Comparison of ENCODE assay signal across 28 mouse cellular contexts in the genomic region with DNA sequence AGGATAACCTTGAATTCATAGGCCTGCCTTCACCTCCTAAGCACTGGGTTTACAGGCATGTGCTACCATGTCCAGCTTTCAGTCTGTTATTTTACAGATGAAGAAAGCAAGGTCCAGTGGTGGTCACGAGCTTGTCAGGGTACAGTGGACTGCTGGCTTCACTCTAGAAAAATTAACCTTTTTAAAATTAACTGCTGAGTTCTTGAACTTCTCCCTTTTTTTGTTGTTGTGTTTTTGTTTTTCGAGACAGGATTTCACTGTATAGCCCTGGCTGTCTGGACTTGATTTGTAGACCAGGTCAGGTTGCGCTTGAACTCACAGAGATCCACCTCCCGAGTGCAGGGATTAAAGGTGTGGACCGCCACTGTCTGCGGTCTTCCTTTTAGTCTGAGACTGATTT. TPM values are rescaled to one million over a fixed set of nuclear protein-coding genes. Genes with fewer than 3 reads are reported as not detected.
DNase-seq lines count a peak whose midpoint lies in the region; ATAC-seq and TF ChIP-seq lines count a peak whose summit lies in the region.
"Had no signal": no experiment of that assay in that cellular context is flagged by ENCODE, and none has a peak within 500 bp of the region (broad histone marks: within the 10 kb centered on the region; RNA-seq: fewer than 3 reads in every experiment).

No protein-coding gene starts in this region.

- peak overlapping the region; percentile 90; the same call in 1 of the 2 replicates for H3K27ac ChIP-seq in gastrocnemius, adult 2 months
- no peak overlapping the region for H3K27ac ChIP-seq in kidney, embryonic 15.5 days
- no peak overlapping the region for H3K27ac ChIP-seq in left cerebral cortex, adult 2 months
- H3K27ac ChIP-seq: heart, embryonic 10.5 days; limb, embryonic 13.5 days; liver, embryonic 13.5 days; midbrain, embryonic 13.5 days had no signal

- no peak overlapping the region for H3K4me3 ChIP-seq in gastrocnemius, adult 2 months
- H3K4me3 ChIP-seq in kidney, embryonic 15.5 days (replicated peaks): no peak overlapping the region
- H3K4me3 ChIP-seq in left cerebral cortex, adult 2 months: no peak overlapping the region
- H3K4me3 ChIP-seq: erythroblast, embryonic 14.5 days; heart, embryonic 10.5 days; limb, embryonic 13.5 days; liver, embryonic 13.5 days; megakaryocyte, embryonic 14.5 days; midbrain, embryonic 13.5 days had no signal

- DNase-seq in gastrocnemius, adult 2 months: no peak
- DNase-seq in gastrocnemius, postnatal 10 days: no peak
- DNase-seq in kidney, adult 18-20 months: peak; percentile 34
- peak; percentile 51 for DNase-seq in kidney, postnatal 14 days
- no peak for DNase-seq in layer of hippocampus, adult 9-10 months (ENCODE audit: low spot score)
- no peak for DNase-seq in left cerebral cortex, adult 2 months (ENCODE audit: extremely low spot score in 1 of 2, low spot score in 2 of 2)
- DNase-seq: adrenal gland, adult 8-10 months; cerebellum, adult 2 months; cerebellum, postnatal 14 days; forebrain, postnatal 0 days; gastrocnemius, postnatal 14 days; heart, postnatal 14 days; liver, embryonic 13.5 days; lung, adult 18-20 months; lung, postnatal 4 days; right cerebral cortex, postnatal 25 days; spleen, adult 18-20 months; thymus, postnatal 14 days had no signal

- H3K9ac ChIP-seq in kidney, embryonic 15.5 days: no peak overlapping the region
- H3K9ac ChIP-seq: forebrain, postnatal 0 days; limb, embryonic 13.5 days; liver, embryonic 13.5 days; midbrain, embryonic 13.5 days had no signal

- WGBS in kidney, embryonic 15.5 days: 37% methylated on average over 6 of the region's 6 CpGs

- H3K4me1 ChIP-seq in kidney, embryonic 15.5 days: peaks cover 24% of the 10 kb centered on the region
- H3K4me1 ChIP-seq: limb, embryonic 13.5 days had no signal

- no peak overlapping the region for H3K4me2 ChIP-seq in kidney, embryonic 15.5 days
- H3K4me2 ChIP-seq: limb, embryonic 13.5 days; liver, embryonic 13.5 days; midbrain, embryonic 13.5 days had no signal

- no peak for ATAC-seq in kidney, embryonic 15.5 days (replicated peaks; ENCODE audit: low FRiP score)
- ATAC-seq: forebrain, postnatal 0 days; hindbrain, embryonic 16.5 days; lung, postnatal 0 days; midbrain, embryonic 13.5 days had no signal

- TF ChIP-seq CTCF in gastrocnemius, adult 2 months (IDR thresholded peaks at IDR 0.05): no peak
- no peak for TF ChIP-seq CTCF in left cerebral cortex, adult 2 months (IDR thresholded peaks at IDR 0.05)

- H3K9me3 ChIP-seq in kidney, embryonic 15.5 days (replicated peaks): no peaks in the 10 kb centered on the region
- H3K9me3 ChIP-seq: heart, embryonic 10.5 days; limb, embryonic 13.5 days; liver, embryonic 13.5 days; megakaryocyte, embryonic 14.5 days; midbrain, embryonic 13.5 days had no signal

- peaks cover 49% of the 10 kb centered on the region for H3K36me3 ChIP-seq in kidney, embryonic 15.5 days

- intact Hi-C loops in gastrocnemius, adult 2 months (cut with DNase I): loop anchor here (1.0 to 5.0 kb wide), 2 partner anchors 54 to 80 kb away; partner anchors contain the start of gene Casq1
- intact Hi-C loops in left cerebral cortex, adult 2 months (cut with DNase I): loop anchor here (1.0 kb wide), 1 partner anchor 147 kb away; no protein-coding TSS in a partner anchor

- no peaks in the 10 kb centered on the region for H3K27me3 ChIP-seq in kidney, embryonic 15.5 days
- H3K27me3 ChIP-seq: CH12.LX; limb, embryonic 13.5 days; liver, embryonic 13.5 days; megakaryocyte, embryonic 14.5 days; midbrain, embryonic 13.5 days had no signal

RNA-seq across cellular contexts. Expression of gene Dcaf8, which starts 15.1 kb away (rescaled TPM):
- 100 to 1,000 TPM; 158 to 193 TPM for total RNA-seq in gastrocnemius, adult 2 months (2021)
- total RNA-seq in gastrocnemius, postnatal 10 days (2021): 100 to 1,000 TPM; 132 to 146 TPM
- 125 and 132 TPM in 2 replicates for polyA plus RNA-seq in kidney, embryonic 15.5 days (2015; fragmentation: Nextera tagmentation; extraction: Ambion mirVana)
- 100 to 1,000 TPM; 115 to 121 TPM for total RNA-seq in left cerebral cortex, adult 2 months (2021)

RNA-seq across cellular contexts. Expression of gene Pex19, which starts 36.4 kb away (rescaled TPM):
- 10 to 100 TPM; 62.9 to 80.8 TPM for total RNA-seq in gastrocnemius, adult 2 months (2021)
- 100 to 1,000 TPM; 104 to 106 TPM for total RNA-seq in gastrocnemius, postnatal 10 days (2021)
- 149 and 154 TPM in 2 replicates for polyA plus RNA-seq in kidney, embryonic 15.5 days (2015; fragmentation: Nextera tagmentation; extraction: Ambion mirVana)
- 10 to 100 TPM; 82.8 to 92.4 TPM for total RNA-seq in left cerebral cortex, adult 2 months (2021)

RNA-seq across cellular contexts. Expression of gene Pea15a, which starts 43.6 kb away (rescaled TPM):
- 10 to 100 TPM; 19.5 to 35.2 TPM for total RNA-seq in gastrocnemius, adult 2 months (2021)
- total RNA-seq in gastrocnemius, postnatal 10 days (2021): 10 to 100 TPM; 72.5 to 82.1 TPM
- 107 and 124 TPM in 2 replicates for polyA plus RNA-seq in kidney, embryonic 15.5 days (2015; fragmentation: Nextera tagmentation; extraction: Ambion mirVana)
- 100 to 1,000 TPM; 387 to 422 TPM for total RNA-seq in left cerebral cortex, adult 2 months (2021)

RNA-seq across cellular contexts. Expression of gene Casq1, which starts 56.7 kb away (rescaled TPM):
- 1,000 to 10,000 TPM; 2,819 to 3,581 TPM for total RNA-seq in gastrocnemius, adult 2 months (2021)
- 1,000 to 10,000 TPM; 4,961 to 5,359 TPM for total RNA-seq in gastrocnemius, postnatal 10 days (2021)
- polyA plus RNA-seq in kidney, embryonic 15.5 days (2015; fragmentation: Nextera tagmentation; extraction: Ambion mirVana): 6.2 and 8.9 TPM in 2 replicates
- under 1 TPM in 1 of 2 experiments, not detected in 1; 0.48 TPM for total RNA-seq in left cerebral cortex, adult 2 months (2021)
- total RNA-seq: granulocyte monocyte progenitor cell, adult 5-6 weeks had no signal
- polyA plus RNA-seq: erythroblast, embryonic 14.5 days had no signal

Comparison
In these comparisons a context has a peak if more than half of its experiments do, and no peak if none do; other contexts are left out.
1. DNase-seq: peak in kidney, adult 18-20 months (single experiment) and kidney, postnatal 14 days (single experiment); none in gastrocnemius, adult 2 months (single experiment), gastrocnemius, postnatal 10 days (single experiment), layer of hippocampus, adult 9-10 months (single experiment) and left cerebral cortex, adult 2 months (0 of 2).
2. RNA of gene Pea15a, which starts 43.6 kb away (total RNA-seq): 387 to 422 TPM in left cerebral cortex, adult 2 months; 72.5 to 82.1 TPM in gastrocnemius, postnatal 10 days and 19.5 to 35.2 TPM in gastrocnemius, adult 2 months; every median in the first group is over 4 times any median in the second.